Mouse (Mus musculus): ENCODE measurements around the gene Adam20. TPM values are rescaled to one million over a fixed set of nuclear protein-coding genes. Genes with fewer than 3 reads are reported as not detected.
"Not testable (repeated sequence)": the region's sequence is repeated elsewhere in the genome, so short reads cannot be mapped to it uniquely, and the experiment has no call there.

Gene Adam20
- not detected for total RNA-seq (2021)
- long read RNA-seq, experiment 1 = 0 reads
- long read RNA-seq, experiment 2 = 0 reads

DNA sequence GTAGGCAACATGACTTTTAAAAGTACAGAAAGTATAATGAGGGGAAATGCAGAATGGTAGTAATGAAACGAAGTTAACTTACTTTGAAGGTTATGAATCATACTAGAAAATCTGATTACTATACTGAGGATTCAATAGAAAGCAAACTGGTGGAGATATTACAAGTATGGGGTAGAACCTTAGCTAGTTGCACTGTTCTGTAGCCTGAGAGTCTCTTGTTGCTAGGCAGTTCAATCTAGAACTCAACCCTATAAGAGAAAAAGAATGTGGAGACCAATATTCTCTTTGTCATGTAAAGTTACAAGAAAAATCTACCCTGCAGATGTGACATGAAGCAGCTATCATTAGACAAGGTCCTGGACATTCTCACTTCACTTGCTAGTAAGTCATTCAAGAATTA, at the start of gene Adam20:
Gene Adam20, plus strand, starts transcription at position 301 of the 400 bp plus-strand sequence.
- not testable (repeated sequence) for DNase-seq (ENCODE audit: low spot score in 2 of 2)

DNA sequence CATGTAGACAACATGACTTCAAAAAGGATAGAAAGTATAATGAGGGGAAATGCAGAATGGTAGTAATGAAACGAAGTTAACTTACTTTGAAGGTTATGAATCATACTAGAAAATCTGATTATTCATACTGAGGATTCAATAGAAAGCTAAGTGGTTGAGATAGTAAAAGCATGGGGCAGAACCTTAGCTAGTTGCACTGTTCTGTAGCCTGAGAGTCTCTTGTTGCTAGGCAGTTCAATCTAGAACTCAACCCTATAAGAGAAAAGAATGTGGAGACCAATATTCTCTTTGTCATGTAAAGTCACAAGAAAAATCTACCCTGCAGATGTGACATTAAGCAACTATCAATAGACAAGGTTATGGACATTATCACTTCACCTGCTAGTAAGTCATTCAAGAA, 41.2 kb upstream of the Adam20 start, which contains the start of gene Adam25:
Gene Adam25, plus strand, starts transcription at position 301 of the 400 bp plus-strand sequence.
- DNase-seq (ENCODE audit: low spot score in 2 of 2) = not testable (repeated sequence)

DNA sequence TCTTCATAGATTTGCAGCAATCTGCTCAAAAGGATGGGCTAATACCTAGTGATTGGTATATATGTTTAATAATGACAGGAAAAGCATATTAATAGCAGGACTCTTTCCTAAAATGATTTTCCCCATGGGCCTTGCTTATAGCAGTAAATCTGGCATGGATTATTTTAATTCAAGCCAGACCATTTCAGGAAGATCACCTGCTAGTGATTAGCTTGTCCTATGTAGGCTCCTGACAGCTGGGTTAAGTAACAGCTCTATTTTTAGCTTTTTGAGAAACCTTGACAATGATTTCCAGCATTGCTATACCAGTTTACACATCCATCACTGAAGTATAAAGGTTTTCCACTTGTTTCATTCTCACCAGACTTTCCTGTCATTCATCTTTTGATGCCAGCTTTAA, 9.8 kb upstream of the Adam20 start:
- DNase-seq (ENCODE audit: low spot score in 2 of 2) = no peak

GRCm38 (mm10) chr8:40803379-40804079, 10.5 kb downstream of the Adam20 start:
- no peak for DNase-seq (ENCODE audit: low spot score in 2 of 2)

Other genes with a start within 250 kb of the Adam20 start
- not detected for gene Adam24, start 118.2 kb upstream of the Adam20 start, total RNA-seq (2021)
- gene Adam25, start 41.1 kb upstream of the Adam20 start, total RNA-seq (2021) = not detected
- not detected for gene Adam39, start 29.7 kb downstream of the Adam20 start, total RNA-seq (2021)

Measured in left cerebral cortex, adult 18-20 months (tissue).